Mouse (Mus musculus) lung, adult 2 months (tissue): ENCODE results near the gene Vamp1. TPM values are rescaled to one million over a fixed set of nuclear protein-coding genes. Genes with fewer than 3 reads are reported as not detected.

Experiments
- DNase-seq: peaks from one replicate; pipeline ENCODE4 v3.0.0; 2022
- H3K4me1 ChIP-seq: fragments of 200-500 bp; 2 replicates; pipeline ENCODE4 v1.6.1; 2011; ENCODE audit warnings: low read length; ENCODE audit not compliant: control insufficient read depth, insufficient read depth
- H3K4me3 ChIP-seq: fragments of 200-500 bp; replicated peaks from 2 replicates; pipeline ENCODE3; 2011; ENCODE audit warnings: low read depth, mild to moderate bottlenecking, control low read depth, low read length; ENCODE audit errors: extremely low read depth
- CTCF ChIP-seq: fragments of 200-500 bp; IDR thresholded peaks from 2 replicates; pipeline ENCODE4 v1.5.1; 2011; ENCODE audit warnings: mild to moderate bottlenecking, low read length, control low read depth; ENCODE audit not compliant: insufficient read depth
- POLR2A ChIP-seq: fragments of 200-500 bp; IDR thresholded peaks from 2 replicates; pipeline ENCODE4 v1.6.1; 2011; ENCODE audit warnings: low read depth, mild to moderate bottlenecking, control low read depth, low read length, borderline replicate concordance; ENCODE audit errors: extremely low read depth
- WGBS: fragments of 180-500 bp; shearing (Covaris S2); methylation state at CpG from one replicate; pipeline ENCODE4 v1.1.7; 2018; 5-methylcytosine and 5-hydroxymethylcytosine counted together
- polyA plus RNA-seq: library from polyadenylated mRNA; depleted of rRNA; stranded (reverse); fragments of >200 nt; gene quantifications from 2 replicates; pipeline ENCODE4 v1.2.3, GENCODE M21; 2012; rRNA removed

The Vamp1 gene
- polyA plus RNA-seq, 1 experiment = 22.0 TPM

- 79% methylated on average over 7 of the region's 7 CpGs for WGBS
- DNase-seq = no peak
- Histone ChIP-seq H3K4me1 (no peaks in the 10 kb centered on the region), H3K4me3 (no peak overlapping the region)
- no peak for TF ChIP-seq CTCF
- no peak for TF ChIP-seq POLR2A
Observed at GRCm38 (mm10) chr6:125292256-125292655, 76.9 kb downstream of the Vamp1 start.

- no peaks in the 10 kb centered on the region for H3K4me1 ChIP-seq
- 62% methylated on average over 4 of the region's 4 CpGs for WGBS
- H3K4me3 ChIP-seq = no peak overlapping the region
- no peak for TF ChIP-seq CTCF
- no peak for TF ChIP-seq POLR2A
- no peak for DNase-seq
Observed at GRCm38 (mm10) chr6:125294049-125294448, 78.7 kb downstream of the Vamp1 start.

Other genes starting within 250 kb of the Vamp1 start
- 1.4 and 2.2 TPM in 2 replicates for gene Pianp, start 218.9 kb upstream of the Vamp1 start, polyA plus RNA-seq
- 44.8 and 48.4 TPM in 2 replicates for gene Zfp384, start 206.4 kb upstream of the Vamp1 start, polyA plus RNA-seq
- gene Ing4, start 175.8 kb upstream of the Vamp1 start, polyA plus RNA-seq = 30.3 and 50.5 TPM in 2 replicates
- gene Acrbp, start 165.9 kb upstream of the Vamp1 start, polyA plus RNA-seq = 23.7 TPM in 2 replicates
- 6.5 and 13.9 TPM in 2 replicates for gene Lpar5, start 147.6 kb upstream of the Vamp1 start, polyA plus RNA-seq
- 108 and 129 TPM in 2 replicates for gene Chd4, start 119.6 kb upstream of the Vamp1 start, polyA plus RNA-seq
- 10.1 and 13.6 TPM in 2 replicates for gene Nop2, start 83.6 kb upstream of the Vamp1 start, polyA plus RNA-seq
- 45.0 and 51.0 TPM in 2 replicates for gene Iffo1, start 70.3 kb upstream of the Vamp1 start, polyA plus RNA-seq
- gene Gapdh, start 49.1 kb upstream of the Vamp1 start, polyA plus RNA-seq = 1,317 and 1,826 TPM in 2 replicates
- gene Ncapd2, start 23.9 kb upstream of the Vamp1 start, polyA plus RNA-seq = 15.5 and 34.2 TPM in 2 replicates
- 30.1 and 39.4 TPM in 2 replicates for gene Mrpl51, start 23.8 kb upstream of the Vamp1 start, polyA plus RNA-seq
- gene Tapbpl, start 16.3 kb downstream of the Vamp1 start, polyA plus RNA-seq = 29.8 and 33.4 TPM in 2 replicates
- 8.1 and 9.8 TPM in 2 replicates for gene Cd27, start 21.5 kb downstream of the Vamp1 start, polyA plus RNA-seq
- gene Tuba3a, start 70.5 kb downstream of the Vamp1 start, polyA plus RNA-seq = 0.17 and 0.19 TPM in 2 replicates
- 107 and 116 TPM in 2 replicates for gene Ltbr, start 98.3 kb downstream of the Vamp1 start, polyA plus RNA-seq
- 245 and 249 TPM in 2 replicates for gene Scnn1a, start 105.1 kb downstream of the Vamp1 start, polyA plus RNA-seq
- 186 and 200 TPM in 2 replicates for gene Tnfrsf1a, start 133.8 kb downstream of the Vamp1 start, polyA plus RNA-seq
- 1.3 and 2.6 TPM in 2 replicates for gene Plekhg6, start 165.2 kb downstream of the Vamp1 start, polyA plus RNA-seq